Mouse (Mus musculus) left cerebral cortex, postnatal 10 days (tissue): Measurements from ENCODE around the gene Cd70. TPM values are rescaled to one million over a fixed set of nuclear protein-coding genes. Genes with fewer than 3 reads are reported as not detected.
A peak's percentile ranks its signal among the peaks of the same experiment; 100 is the strongest.

Experiments used
- DNase-seq, 2 experiments: peaks; one replicate each; pipeline ENCODE4 v3.0.0; 2021 to 2022; ENCODE audit warnings: low spot score in 2 of 2, mixed read lengths in 1 of 2; ENCODE audit errors: extremely low spot score in 1 of 2
- intact Hi-C: fragments of 180-260 bp; cut with DNase I; formaldehyde crosslinking; loops from one replicate; pipeline ENCODE4 v1.15.1; 2025
- total RNA-seq, 2 experiments: library from RNA; stranded (reverse); gene quantifications; 2 replicates each; pipeline ENCODE4 v1.2.3; 2021

Cd70 gene
- total RNA-seq, 2 experiments from 2014 or later, result not detected

GRCm38 (mm10) chr17:57105181-57106034, 44.2 kb downstream of the Cd70 start, which contains the start of gene Tnfsf9:
TSS of gene Tnfsf9 (plus strand) at chr17:57105325.
- intact Hi-C loops, result no loop called here
- DNase-seq, result peak in 1 of 2 experiments; percentile 40

- intact Hi-C loops, result no loop called here
Observed at GRCm38 (mm10) chr17:57104496-57104895, 45.1 kb downstream of the Cd70 start.

GRCm38 (mm10) chr17:57102276-57102675, 47.3 kb downstream of the Cd70 start:
- intact Hi-C loops, result no loop called here

More at GRCm38 (mm10) chr17:57104496-57104895, 45.1 kb downstream of the Cd70 start:
- DNase-seq, result no peak

GRCm38 (mm10) chr17:57099629-57100325, 49.8 kb downstream of the Cd70 start:
- intact Hi-C loops, result no loop called here
- no peak for DNase-seq

More at GRCm38 (mm10) chr17:57102276-57102675, 47.3 kb downstream of the Cd70 start:
- DNase-seq, result no peak

GRCm38 (mm10) chr17:57098321-57098720, 51.3 kb downstream of the Cd70 start:
- no peak for DNase-seq
- intact Hi-C loops, result no loop called here

GRCm38 (mm10) chr17:57096623-57096920, 53.0 kb downstream of the Cd70 start:
- peak; percentile 71 to 86 for DNase-seq
- intact Hi-C loops, result loop anchor here (1.0 to 2.0 kb wide), 2 partner anchors 71 to 238 kb away; no protein-coding TSS in a partner anchor

Other genes with a start within 250 kb of the Cd70 start
- gene Mllt1, start 214.4 kb downstream of the Cd70 start, total RNA-seq, result 10 to 100 TPM; 66.2 to 78.3 TPM
- not detected for gene Acer1, start 167.7 kb downstream of the Cd70 start, total RNA-seq
- 10 to 100 TPM; 51.0 to 52.6 TPM for gene Clpp, start 159.5 kb downstream of the Cd70 start, total RNA-seq
- 10 to 100 TPM; 25.7 to 30.4 TPM for gene Alkbh7, start 152.4 kb downstream of the Cd70 start, total RNA-seq
- not detected for gene Pspn, start 149.8 kb downstream of the Cd70 start, total RNA-seq
- 10 to 100 TPM; 47.2 to 51.3 TPM for gene Gtf2f1, start 138.5 kb downstream of the Cd70 start, total RNA-seq
- under 1 TPM in 1 of 2 experiments, not detected in 1; 0.51 TPM for gene Gm17949, start 138.3 kb downstream of the Cd70 start, total RNA-seq
- 100 to 1,000 TPM; 118 to 122 TPM for gene Khsrp, start 118.3 kb downstream of the Cd70 start, total RNA-seq
- under 1 TPM in 1 of 2 experiments, not detected in 1; 0.28 TPM for gene Slc25a41, start 108.1 kb downstream of the Cd70 start, total RNA-seq
- gene Crb3, start 90.7 kb downstream of the Cd70 start, total RNA-seq, result under 1 TPM in 1 of 2 experiments, not detected in 1; 0.47 TPM
- gene Slc25a23, start 89.9 kb downstream of the Cd70 start, total RNA-seq, result 100 to 1,000 TPM; 325 to 326 TPM
- 1 to 10 TPM; 1.4 to 1.6 TPM for gene Dennd1c, start 71.3 kb downstream of the Cd70 start, total RNA-seq
- 100 to 1,000 TPM; 519 to 556 TPM for gene Tubb4a, start 62.0 kb downstream of the Cd70 start, total RNA-seq
- gene Tnfsf9, start 44.5 kb downstream of the Cd70 start, total RNA-seq, result under 1 TPM; 0.43 to 0.55 TPM
- gene Tnfsf14, start 44.4 kb upstream of the Cd70 start, total RNA-seq, result not detected
- under 1 TPM; 0.62 to 0.67 TPM for gene C3, start 78.4 kb upstream of the Cd70 start, total RNA-seq
- gene Gpr108, start 98.7 kb upstream of the Cd70 start, total RNA-seq, result 10 to 100 TPM; 14.8 to 15.9 TPM
- 1 to 10 TPM; 4.6 to 6.7 TPM for gene Trip10, start 99.7 kb upstream of the Cd70 start, total RNA-seq
- 1 to 10 TPM; 3.6 to 4.3 TPM for gene Vav1, start 129.3 kb upstream of the Cd70 start, total RNA-seq
- 10 to 100 TPM in 1 of 2 experiments, 1 to 10 TPM in 1; 5.8 to 10.4 TPM for gene Adgre1, start 208.9 kb upstream of the Cd70 start, total RNA-seq